Comparison of ENCODE assay signal across 8 mouse cellular contexts in genomic region chr5:140735297-140735696, GRCm38 (mm10). TPM values are rescaled to one million over a fixed set of nuclear protein-coding genes. Genes with fewer than 3 reads are reported as not detected.
DNase-seq lines count a peak whose midpoint lies in the region; ATAC-seq and TF ChIP-seq lines count a peak whose summit lies in the region.

No protein-coding gene starts in this region.

- TF ChIP-seq EP300 in heart, postnatal 0 days (IDR thresholded peaks at IDR 0.05; ENCODE audit: low read depth) = no peak

- ATAC-seq in heart, postnatal 0 days (ENCODE audit: insufficient read depth, low read depth) = no peak; the same call in 1 of the 2 replicates
- ATAC-seq in liver, embryonic 11.5 days (replicated peaks; ENCODE audit: low FRiP score) = peak; percentile 21; the same call in 1 of the 2 replicates
- no peak for ATAC-seq in midbrain, embryonic 16.5 days

- no peak overlapping the region for H3K27ac ChIP-seq in layer of hippocampus, adult 2 months
- H3K27ac ChIP-seq in brown adipose tissue, adult 24 weeks (replicated peaks; ENCODE audit: low read depth, low read length) = no peak overlapping the region
- H3K27ac ChIP-seq in heart, postnatal 0 days (ENCODE audit: low read depth) = no peak overlapping the region
- no peak overlapping the region for H3K27ac ChIP-seq in liver, embryonic 11.5 days (ENCODE audit: low read depth, low read length)
- no peak overlapping the region for H3K27ac ChIP-seq in midbrain, embryonic 16.5 days (ENCODE audit: low read length)

- H3K4me3 ChIP-seq in layer of hippocampus, adult 2 months = peak overlapping the region; percentile 47
- H3K4me3 ChIP-seq in brown adipose tissue, adult 24 weeks (ENCODE audit: insufficient read depth, low read depth, low read length) = peak overlapping the region; percentile 36
- peak overlapping the region; percentile 33 for H3K4me3 ChIP-seq in heart, postnatal 0 days (ENCODE audit: low read depth, low read length)
- peak overlapping the region; percentile 43 for H3K4me3 ChIP-seq in liver, embryonic 11.5 days (ENCODE audit: low read depth, low read length)
- H3K4me3 ChIP-seq in midbrain, embryonic 16.5 days (ENCODE audit: low read depth, low read length) = peak overlapping the region; percentile 34

- no peak for TF ChIP-seq CTCF in layer of hippocampus, adult 2 months (conservative IDR thresholded peaks at IDR 0.05)
- no peak for TF ChIP-seq CTCF in heart, postnatal 0 days (IDR thresholded peaks at IDR 0.05; ENCODE audit: low read depth)

- peaks cover 5% of the 10 kb centered on the region; the same call in 1 of the 2 replicates for H3K4me1 ChIP-seq in brown adipose tissue, adult 24 weeks (ENCODE audit: control insufficient read depth, insufficient read depth, insufficient read length, low read length)
- H3K4me1 ChIP-seq in heart, postnatal 0 days (ENCODE audit: control insufficient read depth, insufficient read depth) = peaks cover 6% of the 10 kb centered on the region
- H3K4me1 ChIP-seq in liver, embryonic 11.5 days (replicated peaks; ENCODE audit: control insufficient read depth, insufficient read depth, low read length) = peaks cover 9% of the 10 kb centered on the region; the same call in 1 of the 2 replicates
- no peaks in the 10 kb centered on the region; the same call in 1 of the 2 replicates for H3K4me1 ChIP-seq in midbrain, embryonic 16.5 days (ENCODE audit: control insufficient read depth, insufficient read depth, low read length)

- H3K4me2 ChIP-seq in heart, postnatal 0 days (ENCODE audit: low read depth, low read length) = peak overlapping the region; percentile 56
- H3K4me2 ChIP-seq in liver, embryonic 11.5 days = peak overlapping the region; percentile 61
- peak overlapping the region; percentile 66 for H3K4me2 ChIP-seq in midbrain, embryonic 16.5 days (ENCODE audit: low read length)

- H3K9ac ChIP-seq in heart, postnatal 0 days (replicated peaks; ENCODE audit: low read depth, low read length) = no peak overlapping the region; the same call in 1 of the 2 replicates
- no peak overlapping the region; the same call in 1 of the 2 replicates for H3K9ac ChIP-seq in liver, embryonic 11.5 days (ENCODE audit: low read depth, low read length)
- H3K9ac ChIP-seq in midbrain, embryonic 16.5 days (ENCODE audit: low read depth, low read length) = peak overlapping the region; percentile 57

- DNase-seq in layer of hippocampus, adult 2 months (ENCODE audit: low spot score in 2 of 2) = no peak
- no peak for DNase-seq in layer of hippocampus, adult 9-10 months (ENCODE audit: low spot score)
- DNase-seq in heart, postnatal 0 days (ENCODE audit: low spot score) = peak; percentile 33
- DNase-seq in liver, embryonic 11.5 days (ENCODE audit: low spot score) = no peak
- no peak for DNase-seq in gastrocnemius, adult 8-10 months (ENCODE audit: low spot score in 2 of 2)
- DNase-seq in cerebellum, postnatal 10 days = no peak

- H3K27me3 ChIP-seq in heart, postnatal 0 days (ENCODE audit: control insufficient read depth, insufficient read depth, low read length) = peaks cover 26% of the 10 kb centered on the region
- peaks cover 34% of the 10 kb centered on the region for H3K27me3 ChIP-seq in liver, embryonic 11.5 days (replicated peaks; ENCODE audit: control insufficient read depth, insufficient read depth, low read length)
- peaks cover 20% of the 10 kb centered on the region for H3K27me3 ChIP-seq in midbrain, embryonic 16.5 days (ENCODE audit: control insufficient read depth, insufficient read depth, low read depth, low read length)

- no peaks in the 10 kb centered on the region for H3K36me3 ChIP-seq in heart, postnatal 0 days (replicated peaks; ENCODE audit: control insufficient read depth, insufficient read depth, low read length)
- no peaks in the 10 kb centered on the region for H3K36me3 ChIP-seq in liver, embryonic 11.5 days (ENCODE audit: control insufficient read depth, insufficient read depth, low read length)
- no peaks in the 10 kb centered on the region for H3K36me3 ChIP-seq in midbrain, embryonic 16.5 days (ENCODE audit: control insufficient read depth, insufficient read depth, low read length)

- WGBS in heart, postnatal 0 days = 0% methylated on average over 22 of the region's 22 CpGs
- under 1% methylated on average over 22 of the region's 22 CpGs for WGBS in liver, embryonic 11.5 days
- WGBS in midbrain, embryonic 16.5 days = 1% methylated on average over 22 of the region's 22 CpGs

- no peaks in the 10 kb centered on the region for H3K9me3 ChIP-seq in heart, postnatal 0 days (replicated peaks; ENCODE audit: control insufficient read depth, low read length)
- H3K9me3 ChIP-seq in liver, embryonic 11.5 days (ENCODE audit: control insufficient read depth, low read length) = no peaks in the 10 kb centered on the region
- no peaks in the 10 kb centered on the region for H3K9me3 ChIP-seq in midbrain, embryonic 16.5 days (replicated peaks; ENCODE audit: control insufficient read depth, low read length, poor library complexity, severe bottlenecking)

RNA-seq across cellular contexts. Expression of gene Amz1, which starts 11.4 kb away (rescaled TPM):
- total RNA-seq in layer of hippocampus, adult 2 months (2021) = 10 to 100 TPM; 13.8 to 13.9 TPM
- 0.63 TPM in 1 of 2 replicates, not detected in the other for polyA plus RNA-seq in brown adipose tissue, adult 24 weeks (2012; ENCODE audit: insufficient read depth, insufficient read length, missing spikeins)
- total RNA-seq in heart, postnatal 0 days (2014; rRNA removed; ENCODE audit: low replicate concordance) = 0.08 and 0.15 TPM in 2 replicates
- 0.81 and 0.94 TPM in 2 replicates for polyA plus RNA-seq in heart, postnatal 0 days (2015; fragmentation: Nextera tagmentation; extraction: Ambion mirVana)
- polyA plus RNA-seq in liver, embryonic 11.5 days (2014; fragmentation: Nextera tagmentation; extraction: Ambion mirVana) = 1.2 and 2.0 TPM in 2 replicates
- polyA plus RNA-seq in midbrain, embryonic 16.5 days (2015; fragmentation: Nextera tagmentation; extraction: Ambion mirVana) = 5.7 and 11.6 TPM in 2 replicates
- under 1 TPM in 3 of 4 experiments, not detected in 1; 0.12 to 0.18 (median 0.17) TPM for total RNA-seq in gastrocnemius, adult 8-10 months (2022)

RNA-seq across cellular contexts. Expression of gene Brat1, which starts 30.5 kb away (rescaled TPM):
- 10 to 100 TPM; 20.2 to 21.1 TPM for total RNA-seq in layer of hippocampus, adult 2 months (2021)
- polyA plus RNA-seq in brown adipose tissue, adult 24 weeks (2012; ENCODE audit: insufficient read depth, insufficient read length, missing spikeins) = 4.8 and 5.1 TPM in 2 replicates
- total RNA-seq in heart, postnatal 0 days (2014; rRNA removed; ENCODE audit: low replicate concordance) = 19.3 and 25.0 TPM in 2 replicates
- polyA plus RNA-seq in heart, postnatal 0 days (2015; fragmentation: Nextera tagmentation; extraction: Ambion mirVana) = 9.5 and 10.6 TPM in 2 replicates
- 16.9 and 18.7 TPM in 2 replicates for polyA plus RNA-seq in liver, embryonic 11.5 days (2014; fragmentation: Nextera tagmentation; extraction: Ambion mirVana)
- polyA plus RNA-seq in midbrain, embryonic 16.5 days (2015; fragmentation: Nextera tagmentation; extraction: Ambion mirVana) = 21.8 and 24.8 TPM in 2 replicates
- total RNA-seq in gastrocnemius, adult 8-10 months (2022) = 1 to 10 TPM; 4.6 to 5.8 (median 5.2) TPM

RNA-seq across cellular contexts. Expression of gene Iqce, which starts 33.1 kb away (rescaled TPM):
- total RNA-seq in layer of hippocampus, adult 2 months (2021) = 10 to 100 TPM; 46.2 to 57.9 TPM
- polyA plus RNA-seq in brown adipose tissue, adult 24 weeks (2012; ENCODE audit: insufficient read depth, insufficient read length, missing spikeins) = 2.4 and 3.1 TPM in 2 replicates
- 3.8 and 9.6 TPM in 2 replicates for total RNA-seq in heart, postnatal 0 days (2014; rRNA removed; ENCODE audit: low replicate concordance)
- polyA plus RNA-seq in heart, postnatal 0 days (2015; fragmentation: Nextera tagmentation; extraction: Ambion mirVana) = 4.8 and 5.1 TPM in 2 replicates
- polyA plus RNA-seq in liver, embryonic 11.5 days (2014; fragmentation: Nextera tagmentation; extraction: Ambion mirVana) = 13.2 and 14.4 TPM in 2 replicates
- 30.5 and 31.5 TPM in 2 replicates for polyA plus RNA-seq in midbrain, embryonic 16.5 days (2015; fragmentation: Nextera tagmentation; extraction: Ambion mirVana)
- 1 to 10 TPM; 1.0 to 2.9 (median 1.4) TPM for total RNA-seq in gastrocnemius, adult 8-10 months (2022)
